Mouse (Mus musculus) 3134 (cell line): ENCODE measurements around the gene Spa17.
A peak's percentile ranks its signal among the peaks of the same experiment; 100 is the strongest.

Experiments used
- DNase-seq: peaks from one replicate; pipeline ENCODE4 v3.0.0-alpha.2; 2011; ENCODE audit warnings: low spot score; ENCODE audit not compliant: insufficient read length; ENCODE audit errors: extremely low read depth

Gene Spa17

GRCm38 (mm10) chr9:37621290-37621689 lies 7.8 kb upstream of the Spa17 start:
- DNase-seq: no peak

- no peak for DNase-seq
These were observed 3.2 kb upstream of the Spa17 start for GRCm38 (mm10) chr9:37616770-37617169.

- no peak for DNase-seq
These were observed 1.7 kb upstream of the Spa17 start for GRCm38 (mm10) chr9:37615220-37615619.

GRCm38 (mm10) chr9:37614316-37614715 lies 794 bp upstream of the Spa17 start:
- DNase-seq: no peak

- no peak for DNase-seq
These were observed 374 bp upstream of the Spa17 start for GRCm38 (mm10) chr9:37613911-37614280.

- DNase-seq: no peak
These were observed 4.0 kb downstream of the Spa17 start for GRCm38 (mm10) chr9:37609558-37609957.

- no peak for DNase-seq
These were observed 8.4 kb downstream of the Spa17 start for GRCm38 (mm10) chr9:37605089-37605488.

GRCm38 (mm10) chr9:37600538-37601205 lies 12.8 kb downstream of the Spa17 start:
- no peak for DNase-seq

GRCm38 (mm10) chr9:37598637-37599036 lies 14.9 kb downstream of the Spa17 start:
- DNase-seq: no peak

GRCm38 (mm10) chr9:37595570-37595969 lies 18.0 kb downstream of the Spa17 start:
- DNase-seq: no peak

GRCm38 (mm10) chr9:37593690-37594089 lies 19.8 kb downstream of the Spa17 start:
- no peak for DNase-seq

- DNase-seq: no peak
These were observed 20.9 kb downstream of the Spa17 start for GRCm38 (mm10) chr9:37592633-37593032.

GRCm38 (mm10) chr9:37592025-37592424 lies 21.5 kb downstream of the Spa17 start:
- DNase-seq: no peak

GRCm38 (mm10) chr9:37590381-37590780 lies 23.1 kb downstream of the Spa17 start:
- DNase-seq: no peak

GRCm38 (mm10) chr9:37586718-37587117 lies 26.8 kb downstream of the Spa17 start:
- DNase-seq: no peak

- DNase-seq: no peak
These were observed 29.9 kb downstream of the Spa17 start for GRCm38 (mm10) chr9:37583594-37583993.

GRCm38 (mm10) chr9:37576436-37576930 lies 37.0 kb downstream of the Spa17 start:
- DNase-seq: peak; percentile 67

GRCm38 (mm10) chr9:37572204-37572876 lies 41.2 kb downstream of the Spa17 start:
- DNase-seq: no peak

- no peak for DNase-seq
These were observed 44.2 kb downstream of the Spa17 start for GRCm38 (mm10) chr9:37569231-37569835.

- DNase-seq: no peak
These were observed 44.8 kb downstream of the Spa17 start for GRCm38 (mm10) chr9:37568605-37569214.

GRCm38 (mm10) chr9:37567892-37568604 lies 45.5 kb downstream of the Spa17 start:
- no peak for DNase-seq
